Mouse (Mus musculus) stomach, postnatal 0 days (tissue): ENCODE results near the gene Ifngr2.

Experiments
- CTCF ChIP-seq: IDR thresholded peaks from 2 replicates; pipeline ENCODE4 v1.5.1; 2016; ENCODE audit warnings: antibody characterized with exemption, low read depth, mild to moderate bottlenecking, moderate library complexity
- EP300 ChIP-seq: optimal IDR thresholded peaks from 2 replicates; pipeline ENCODE3; 2016; ENCODE audit warnings: antibody characterized with exemption

DNA sequence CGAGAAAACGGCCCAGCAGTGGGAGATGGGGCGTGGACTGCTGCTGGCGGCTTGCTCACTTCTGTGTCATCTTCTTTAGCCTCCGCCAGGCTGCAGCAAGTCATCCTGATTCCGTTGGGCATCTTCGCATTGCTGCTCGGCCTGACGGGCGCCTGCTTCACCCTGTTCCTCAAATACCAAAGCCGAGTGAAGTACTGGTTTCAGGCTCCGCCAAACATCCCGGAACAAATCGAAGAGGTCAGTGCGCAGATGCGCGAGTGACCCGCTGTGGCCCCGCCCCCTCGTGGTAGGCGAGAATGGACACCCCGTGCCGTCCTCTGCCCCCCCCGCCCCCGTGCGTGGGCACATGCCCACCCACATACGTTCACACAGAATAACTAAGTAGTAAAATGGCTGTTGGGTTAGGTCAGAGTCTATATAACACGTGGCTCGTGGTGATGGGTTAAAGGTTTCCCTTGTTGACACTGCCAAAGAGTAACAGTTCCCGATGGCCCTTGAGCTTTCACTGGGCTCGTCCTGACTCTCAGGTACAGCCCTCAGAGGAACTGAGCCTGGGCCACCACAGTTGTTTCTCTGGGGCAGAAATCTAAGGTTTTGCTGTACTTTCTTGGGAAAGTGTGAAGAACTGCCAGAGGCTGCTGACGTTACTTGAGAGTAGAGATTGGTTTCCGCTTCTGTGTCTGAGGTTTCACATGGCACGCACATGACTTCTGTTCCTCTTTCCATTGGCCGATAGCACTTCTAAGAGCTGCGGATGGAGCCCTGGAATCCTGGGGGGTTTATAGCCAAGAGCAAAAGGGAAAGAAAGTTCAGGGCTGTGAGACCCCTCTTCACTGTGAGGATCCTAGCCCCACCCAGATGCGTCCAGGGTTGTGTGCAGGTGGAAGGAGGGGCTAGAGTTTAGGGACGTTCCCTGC lies 14.9 kb downstream of the Ifngr2 start:
- TF ChIP-seq CTCF (no peak), EP300 (no peak)
